Mouse (Mus musculus) adrenal gland, adult 8-10 months (tissue): ENCODE results near the gene Sod2. TPM values are rescaled to one million over a fixed set of nuclear protein-coding genes. Genes with fewer than 3 reads are reported as not detected.
"Not testable (repeated sequence)": the region's sequence is repeated elsewhere in the genome, so short reads cannot be mapped to it uniquely, and the experiment has no call there.

Experiments used
- DNase-seq: peaks from one replicate; pipeline ENCODE4 v3.0.0; 2022
- total RNA-seq, 4 experiments: library from RNA; stranded (reverse); gene quantifications; 2 replicates each; pipeline ENCODE4 v1.2.4; 2022

The Sod2 gene
- total RNA-seq = 100 to 1,000 TPM; 251 to 373 (median 320) TPM

- DNase-seq = not testable (repeated sequence)
Measured at GRCm38 (mm10) chr17:13006546-13006945, at the start of gene Sod2. Gene Sod2, plus strand, starts transcription at chr17:13006846.

GRCm38 (mm10) chr17:12959377-12959776 is 47.3 kb upstream of the Sod2 start:
- DNase-seq = not testable (repeated sequence)

GRCm38 (mm10) chr17:12960331-12960873 is 46.2 kb upstream of the Sod2 start, which contains the start of gene Acat2:
Gene Acat2, minus strand, starts transcription at chr17:12960747.
- peak; percentile 91 for DNase-seq

GRCm38 (mm10) chr17:12963476-12963875 is 43.2 kb upstream of the Sod2 start:
- no peak for DNase-seq

- DNase-seq = no peak
Measured at GRCm38 (mm10) chr17:12967173-12967572, 39.5 kb upstream of the Sod2 start.

- DNase-seq = no peak
Measured at GRCm38 (mm10) chr17:12973851-12974250, 32.8 kb upstream of the Sod2 start.

GRCm38 (mm10) chr17:12978546-12978945 is 28.1 kb upstream of the Sod2 start:
- DNase-seq = no peak

GRCm38 (mm10) chr17:12983988-12984387 is 22.7 kb upstream of the Sod2 start:
- no peak for DNase-seq

- DNase-seq = not testable (repeated sequence)
Measured at GRCm38 (mm10) chr17:12988096-12988495, 18.6 kb upstream of the Sod2 start.

GRCm38 (mm10) chr17:12990567-12991145 is 16.0 kb upstream of the Sod2 start:
- no peak for DNase-seq

GRCm38 (mm10) chr17:12991194-12991634 is 15.4 kb upstream of the Sod2 start:
- DNase-seq = no peak

GRCm38 (mm10) chr17:12991635-12992358 is 14.8 kb upstream of the Sod2 start:
- DNase-seq = peak; percentile 84

- peak; percentile 94 for DNase-seq
Measured at GRCm38 (mm10) chr17:12992470-12992991, 14.1 kb upstream of the Sod2 start.

GRCm38 (mm10) chr17:12994069-12994468 is 12.6 kb upstream of the Sod2 start, which contains the start of gene Wtap:
Gene Wtap, minus strand, starts transcription at chr17:12994169.
- DNase-seq = no peak

- no peak for DNase-seq
Measured at GRCm38 (mm10) chr17:12996345-12996744, 10.3 kb upstream of the Sod2 start.

GRCm38 (mm10) chr17:12997890-12998289 is 8.8 kb upstream of the Sod2 start:
- no peak for DNase-seq

- no peak for DNase-seq
Measured at GRCm38 (mm10) chr17:12999069-12999468, 7.6 kb upstream of the Sod2 start.

GRCm38 (mm10) chr17:13002243-13002642 is 4.4 kb upstream of the Sod2 start:
- not testable (repeated sequence) for DNase-seq

GRCm38 (mm10) chr17:13004436-13004835 is 2.2 kb upstream of the Sod2 start:
- not testable (repeated sequence) for DNase-seq

GRCm38 (mm10) chr17:13006984-13007383 is 338 bp downstream of the Sod2 start:
- DNase-seq = no peak

GRCm38 (mm10) chr17:13007730-13008425 is 1.2 kb downstream of the Sod2 start:
- DNase-seq = peak; percentile 99

GRCm38 (mm10) chr17:13008528-13008927 is 1.9 kb downstream of the Sod2 start:
- no peak for DNase-seq

GRCm38 (mm10) chr17:13009887-13010286 is 3.2 kb downstream of the Sod2 start:
- DNase-seq = no peak
